Mouse (Mus musculus) forelimb bud, embryonic 11.5 days (tissue): Measurements from ENCODE around the gene Lrrc31.

ENCODE experiments used
- DNase-seq: peaks from one replicate; pipeline ENCODE4 v3.0.0-alpha.2; 2012; ENCODE audit warnings: low read depth, low spot score

Lrrc31 gene

DNA sequence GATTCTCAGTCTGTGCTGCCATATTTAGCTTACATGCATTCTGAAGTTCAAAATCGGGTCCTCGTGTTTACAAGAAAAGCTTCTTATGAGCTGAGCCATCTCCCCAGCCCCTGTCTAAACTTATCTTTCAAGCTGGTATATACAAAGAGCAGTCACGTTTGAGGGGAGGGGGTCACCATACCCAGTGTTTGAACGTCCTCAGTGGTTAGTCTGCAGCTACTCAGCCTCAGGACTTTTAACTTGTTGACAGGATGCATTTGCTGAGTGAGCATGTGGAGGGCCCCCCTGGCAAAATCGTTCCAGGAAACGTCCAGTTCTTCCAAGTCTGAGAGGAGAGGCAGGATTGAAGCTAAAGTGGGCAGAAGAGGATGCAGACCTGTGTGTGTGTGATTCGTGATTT is 8.7 kb downstream of the Lrrc31 start:
- no peak for DNase-seq

DNA sequence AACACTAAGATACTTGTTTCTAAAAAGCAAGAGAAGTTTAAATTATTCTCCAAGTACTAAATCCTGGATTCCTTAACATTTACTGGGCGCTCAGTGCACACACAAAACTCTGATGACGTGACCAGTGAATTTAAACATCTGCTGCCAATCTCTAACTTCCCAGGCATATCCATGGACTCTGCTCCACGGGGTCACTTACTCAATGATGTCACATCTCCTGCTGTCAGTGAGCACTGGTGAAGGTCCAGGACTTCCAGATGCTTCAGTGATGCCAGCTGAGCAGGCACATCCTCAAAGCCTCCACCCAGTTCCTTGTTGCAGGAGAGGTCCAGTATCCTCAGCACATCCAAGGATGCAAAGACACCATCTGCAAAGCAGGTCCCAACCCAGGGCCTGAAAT is 12.4 kb downstream of the Lrrc31 start:
- no peak for DNase-seq

DNA sequence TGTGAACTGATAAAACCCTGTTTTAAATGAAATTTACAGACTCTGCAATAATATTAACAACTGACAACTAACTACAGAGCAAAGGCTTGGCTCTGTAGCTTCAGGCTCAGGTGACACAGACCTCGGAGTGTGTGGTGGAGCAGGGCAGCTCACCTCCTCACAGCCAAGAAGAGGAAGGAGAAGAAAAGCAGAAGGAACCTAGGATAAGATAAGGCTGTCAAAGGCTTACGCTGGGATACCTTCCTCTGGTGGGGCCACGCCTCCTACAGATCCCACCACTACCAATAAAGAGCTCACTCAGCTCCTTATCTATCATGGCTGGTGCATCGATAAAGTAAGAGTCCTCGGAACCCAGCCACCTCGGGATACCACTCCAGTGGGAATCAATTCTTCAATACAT is 16.5 kb downstream of the Lrrc31 start:
- no peak for DNase-seq

DNA sequence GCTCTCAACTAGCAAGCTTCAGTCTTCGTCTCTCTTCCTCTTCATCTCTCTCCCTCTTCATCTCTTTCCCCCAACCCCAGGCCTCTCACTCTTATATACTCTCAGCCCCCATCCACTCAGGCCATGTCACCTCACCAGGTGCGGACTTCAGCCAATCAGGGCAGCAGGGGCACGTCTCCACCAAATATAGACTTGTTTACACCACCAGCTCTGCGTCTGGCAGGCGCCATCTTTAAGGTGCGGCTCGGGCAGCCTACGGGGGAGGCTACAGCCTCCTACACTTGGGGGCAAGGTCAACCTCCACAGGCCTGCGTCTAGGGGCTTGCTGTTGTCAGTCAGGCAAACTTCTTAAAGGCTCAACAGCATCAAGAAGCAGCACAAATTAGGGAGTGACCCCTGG is 41.2 kb downstream of the Lrrc31 start:
- no peak for DNase-seq

DNA sequence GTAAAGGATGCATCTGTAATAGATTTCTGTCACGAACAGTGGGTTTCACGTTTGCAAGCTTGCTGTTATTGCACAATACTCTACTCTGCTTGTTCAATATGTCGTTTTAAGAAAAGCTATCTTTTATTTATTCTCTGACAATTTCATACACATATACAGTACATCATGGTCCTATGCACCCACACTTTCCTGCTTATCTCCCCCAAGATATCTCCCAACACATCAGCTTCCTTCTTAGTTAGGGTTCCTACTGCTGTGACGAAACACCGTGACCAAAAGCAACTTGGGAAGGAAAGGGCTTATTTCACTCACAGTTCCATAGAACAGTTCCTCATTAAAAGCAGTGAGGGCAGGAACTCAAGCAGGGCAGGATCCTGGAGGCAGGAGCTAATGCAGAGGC is 43.7 kb downstream of the Lrrc31 start:
- DNase-seq: no peak

DNA sequence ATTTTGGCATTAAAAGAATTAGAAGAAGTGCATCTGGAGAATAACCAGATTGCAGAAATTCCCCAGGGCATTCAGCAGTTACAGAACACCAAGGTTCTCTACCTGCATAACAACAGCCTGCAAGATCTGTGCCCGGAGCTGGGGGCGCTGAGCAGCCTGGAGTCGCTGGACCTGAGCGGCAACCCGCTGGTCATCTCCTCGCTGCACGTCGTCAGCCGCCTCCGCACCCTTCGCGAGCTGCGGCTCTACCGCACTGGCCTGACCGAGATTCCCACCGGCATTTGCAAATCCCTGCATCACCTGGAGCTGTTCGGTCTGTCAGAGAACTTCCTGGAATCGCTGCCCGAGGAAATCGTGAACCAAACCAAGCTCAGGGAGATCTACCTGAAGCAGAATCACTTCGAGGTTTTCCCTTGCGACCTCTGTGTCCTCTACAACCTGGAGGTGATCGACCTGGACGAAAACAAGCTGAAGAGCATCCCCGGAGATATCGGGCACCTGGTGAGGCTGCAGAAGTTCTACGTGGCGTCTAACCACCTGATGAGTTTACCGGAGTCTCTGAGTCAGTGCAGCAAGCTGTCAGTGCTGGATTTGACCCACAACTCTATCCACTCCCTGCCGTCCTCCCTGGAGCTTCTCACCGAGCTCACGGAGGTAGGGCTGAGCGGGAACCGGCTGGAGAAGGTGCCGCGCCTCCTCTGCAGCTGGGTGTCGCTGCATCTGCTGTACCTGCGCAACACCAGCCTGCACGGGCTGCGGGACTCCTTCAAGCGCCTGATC is 49.4 kb downstream of the Lrrc31 start:
- DNase-seq: peak; percentile 20

DNA sequence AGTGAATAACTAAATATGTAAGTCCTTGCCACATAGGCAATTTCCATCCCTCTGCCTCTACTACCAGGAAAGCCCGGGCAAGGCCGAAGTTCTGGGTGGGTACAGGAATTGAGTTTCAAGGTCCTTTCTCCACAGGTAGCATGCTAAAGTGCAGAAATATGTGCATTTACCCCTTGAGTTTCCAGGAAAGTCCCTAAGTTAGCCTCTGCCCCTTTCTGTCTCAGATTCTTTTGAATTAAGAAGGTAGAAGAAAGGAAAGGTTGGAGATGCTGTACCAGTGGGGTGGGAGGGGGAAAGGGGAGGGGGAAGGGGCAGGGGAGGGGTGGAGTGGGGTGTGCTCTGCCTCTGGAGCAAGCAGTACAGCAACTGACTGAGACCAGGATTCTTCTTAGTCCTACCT is 51.2 kb downstream of the Lrrc31 start:
- no peak for DNase-seq

DNA sequence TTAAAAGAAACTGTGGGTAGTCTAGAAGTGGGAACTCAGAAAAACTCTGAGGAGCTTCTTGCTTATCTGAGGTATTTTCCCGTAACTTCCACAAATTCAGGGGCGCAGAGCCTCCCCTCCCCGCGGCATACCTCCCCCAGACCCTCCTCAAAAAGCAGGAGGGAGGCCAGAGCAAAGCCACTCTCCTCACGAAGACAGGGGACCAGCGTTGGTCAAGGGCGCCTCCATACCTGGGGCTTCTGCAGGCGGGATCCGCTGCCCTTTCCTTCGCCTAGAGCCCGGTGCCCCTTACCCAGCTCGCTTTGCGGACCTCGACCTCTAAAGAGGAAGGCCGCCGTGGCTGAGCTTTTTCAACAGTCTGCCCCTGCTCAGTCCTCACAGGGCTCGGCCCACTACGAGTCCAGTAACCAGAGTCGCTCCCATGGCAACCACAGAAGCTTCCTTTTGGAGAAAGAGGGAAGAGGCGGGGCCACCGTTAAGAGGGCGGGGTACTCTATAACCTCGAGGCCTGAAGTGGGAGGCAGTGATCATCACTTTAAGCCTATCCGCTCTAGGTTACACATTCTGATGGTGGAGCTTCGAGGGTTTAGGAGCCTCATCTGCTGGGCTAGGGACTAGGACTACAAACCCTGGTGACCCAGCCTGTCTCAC is 52.1 kb downstream of the Lrrc31 start, which contains the start of gene Lrrc34:
TSS of gene Lrrc34 (minus strand) at position 430 of the 651 bp plus-strand sequence.
- DNase-seq: peak; percentile 72

DNA sequence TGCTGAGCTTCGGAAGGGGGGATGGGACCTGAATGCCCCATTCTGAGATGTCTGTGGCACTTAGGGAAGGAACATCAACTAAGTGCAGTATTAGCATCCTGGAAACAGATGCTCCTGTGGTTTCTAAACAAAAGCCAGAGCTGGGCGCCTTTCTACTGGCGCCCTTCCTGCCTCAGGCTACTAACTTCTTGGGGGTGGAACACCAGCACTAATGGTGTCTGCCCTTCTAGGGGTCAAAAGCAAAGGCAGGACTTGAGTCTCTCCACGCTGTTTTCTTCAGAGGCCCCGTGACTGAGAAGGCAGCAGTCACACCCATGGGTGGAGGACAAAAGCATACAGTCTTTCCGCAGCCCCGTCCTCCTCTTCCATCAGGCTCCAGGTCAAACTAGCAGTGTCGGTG is 52.9 kb downstream of the Lrrc31 start:
- no peak for DNase-seq

DNA sequence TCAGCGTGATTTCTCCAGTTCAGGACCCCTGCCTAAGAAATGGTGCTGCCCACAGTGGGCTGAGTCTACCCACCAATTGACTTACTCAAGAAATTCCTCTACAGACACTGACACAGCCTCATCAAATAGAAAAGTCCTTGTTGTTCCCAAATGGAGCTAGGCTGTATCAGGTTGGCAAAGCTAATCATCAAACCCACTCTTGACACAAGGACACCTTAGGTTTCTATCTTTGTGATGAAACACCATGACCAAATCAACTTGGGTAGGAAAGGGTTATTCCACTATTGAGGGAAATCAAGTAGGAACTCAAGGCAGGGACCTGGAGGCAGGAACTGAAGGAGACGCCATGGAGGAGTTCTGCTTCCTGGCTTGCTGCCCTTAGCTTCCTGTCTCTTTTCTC is 55.4 kb downstream of the Lrrc31 start, which contains the start of gene Lrriq4:
TSS of gene Lrriq4 (plus strand) at position 301 of the 400 bp plus-strand sequence.
- no peak for DNase-seq

DNA sequence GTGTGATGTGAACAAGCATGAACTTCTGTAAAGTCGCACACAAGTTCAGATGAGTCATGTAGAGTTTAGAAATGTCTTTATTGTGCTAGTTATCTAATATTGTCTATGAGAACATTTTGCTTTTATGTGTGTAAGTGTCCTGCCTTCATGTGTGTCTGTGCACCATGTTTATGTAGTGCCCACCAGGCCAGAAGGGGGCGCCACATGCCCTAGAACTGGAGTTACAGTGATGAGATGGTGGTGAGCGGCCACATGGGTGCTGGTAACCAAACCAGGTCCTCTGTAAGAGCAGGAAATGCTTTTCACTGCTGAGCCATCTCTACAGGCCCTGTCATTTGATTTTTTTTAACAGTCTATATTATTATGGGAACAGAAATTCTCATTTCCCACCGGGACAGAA is 64.0 kb downstream of the Lrrc31 start:
- no peak for DNase-seq

DNA sequence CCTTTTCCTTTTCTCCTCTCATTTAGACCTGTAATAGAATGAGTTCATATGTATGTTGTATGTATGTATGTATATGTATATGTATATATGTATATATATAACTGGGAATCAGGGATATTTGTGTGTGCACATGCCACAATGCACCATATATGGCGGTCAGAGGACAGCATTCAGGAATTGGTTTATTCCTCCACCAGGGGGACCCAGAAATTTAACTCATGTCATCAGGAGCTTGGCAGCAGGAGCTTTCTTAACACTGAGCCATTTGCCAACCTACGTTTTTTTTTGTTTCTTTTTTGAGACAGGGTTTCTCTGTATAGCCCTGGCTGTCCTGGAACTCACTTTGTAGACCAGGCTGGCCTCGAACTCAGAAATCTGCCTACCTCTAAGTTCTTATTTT is 66.0 kb downstream of the Lrrc31 start:
- no peak for DNase-seq
